Mouse (Mus musculus): ENCODE results near the gene Lmo3.

The Lmo3 gene

GRCm38 (mm10) chr6:138581734-138582505 is at the start of gene Lmo3:
TSS of gene Lmo3 (minus strand) at chr6:138581968.
- DNase-seq (ENCODE audit: inconsistent ontology term) = no peak

DNA sequence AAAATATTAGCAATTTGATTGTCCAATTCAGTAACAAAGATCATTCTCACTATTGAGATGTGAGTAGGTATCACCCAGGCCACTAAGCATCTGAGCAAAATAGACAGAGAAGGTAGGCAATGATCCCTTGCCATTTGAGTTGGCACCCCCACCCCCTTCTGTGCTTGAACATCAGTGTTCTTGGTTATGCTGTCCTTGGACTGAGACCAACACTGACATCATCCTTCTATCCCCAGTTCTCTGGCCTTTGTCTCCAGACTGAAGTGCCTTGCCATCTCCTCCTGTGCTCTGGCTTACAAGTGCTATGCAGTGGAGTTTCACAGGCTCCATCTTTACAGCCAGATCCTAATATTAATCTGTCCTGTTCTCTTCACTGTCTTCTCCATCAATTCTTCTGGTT is 39.0 kb upstream of the Lmo3 start:
- DNase-seq (ENCODE audit: inconsistent ontology term) = no peak

- no peak for DNase-seq (ENCODE audit: inconsistent ontology term)
These were observed 36.6 kb upstream of the Lmo3 start for GRCm38 (mm10) chr6:138618396-138618795.

DNA sequence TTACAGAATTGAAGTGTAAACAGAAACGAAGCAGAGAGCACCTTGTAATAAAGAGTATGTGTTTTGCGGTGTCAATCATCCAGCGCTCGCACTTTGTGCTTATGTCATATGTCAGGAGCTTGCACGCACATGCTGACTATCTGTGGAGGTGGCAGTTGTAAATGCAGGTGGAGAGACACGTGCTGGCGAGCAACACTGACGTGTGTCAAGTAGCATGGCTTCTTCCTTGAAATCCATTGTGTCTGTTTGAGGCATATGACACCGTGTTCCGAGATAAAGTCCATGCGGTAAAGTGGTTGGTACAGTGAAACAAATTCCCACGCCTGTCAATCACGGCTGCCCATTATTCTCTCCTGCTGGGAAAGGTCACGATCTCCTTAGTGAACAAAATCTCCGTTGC is 15.2 kb upstream of the Lmo3 start:
- no peak for DNase-seq (ENCODE audit: inconsistent ontology term)

GRCm38 (mm10) chr6:138595991-138596698 is 14.4 kb upstream of the Lmo3 start:
- DNase-seq (ENCODE audit: inconsistent ontology term) = no peak

DNA sequence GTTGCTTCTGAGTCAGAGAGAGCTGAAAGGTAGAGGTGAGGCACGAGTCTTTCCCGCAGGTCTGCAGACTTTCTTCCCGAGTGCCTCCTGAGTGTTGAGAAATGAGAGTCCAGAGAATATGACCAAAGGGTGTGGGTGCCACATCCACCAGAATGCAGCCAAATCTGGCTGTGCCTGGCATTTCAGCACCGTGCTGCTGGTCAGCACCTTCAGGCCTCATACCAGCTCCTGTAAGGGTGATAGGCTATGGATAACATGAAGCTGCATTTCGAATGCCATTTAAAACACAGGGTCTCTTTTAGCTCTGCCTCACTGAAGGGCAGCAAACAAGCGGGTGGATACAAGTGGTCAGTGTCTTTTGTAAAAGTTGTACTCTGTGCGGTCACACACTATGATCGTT is 1.5 kb upstream of the Lmo3 start:
- DNase-seq (ENCODE audit: inconsistent ontology term) = no peak

DNA sequence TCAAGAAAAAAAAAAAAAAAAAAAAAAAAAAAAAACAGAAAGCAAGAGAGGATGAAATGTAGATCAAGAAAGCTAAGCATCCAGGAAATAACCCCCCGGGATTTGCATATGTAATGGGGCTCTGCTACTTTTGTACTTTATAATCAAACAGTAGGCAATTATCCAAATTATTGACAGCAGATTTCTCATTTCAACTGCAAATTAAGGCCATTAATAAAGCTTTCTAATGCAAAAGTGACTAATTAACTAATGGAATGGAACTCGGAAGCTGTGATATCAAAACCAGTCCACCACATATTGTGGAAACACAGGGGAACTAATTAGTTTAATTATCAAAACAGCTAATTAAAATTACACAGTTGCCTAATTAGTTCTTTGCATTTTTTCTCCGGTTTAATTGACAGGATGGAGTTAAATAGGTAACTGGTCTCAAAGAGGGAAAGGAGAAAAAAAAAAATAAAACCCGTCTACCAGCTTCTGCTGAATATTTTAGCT is 785 bp upstream of the Lmo3 start:
- no peak for DNase-seq (ENCODE audit: inconsistent ontology term)

- no peak for DNase-seq (ENCODE audit: inconsistent ontology term)
These were observed 1.2 kb downstream of the Lmo3 start for GRCm38 (mm10) chr6:138580491-138581076.

DNA sequence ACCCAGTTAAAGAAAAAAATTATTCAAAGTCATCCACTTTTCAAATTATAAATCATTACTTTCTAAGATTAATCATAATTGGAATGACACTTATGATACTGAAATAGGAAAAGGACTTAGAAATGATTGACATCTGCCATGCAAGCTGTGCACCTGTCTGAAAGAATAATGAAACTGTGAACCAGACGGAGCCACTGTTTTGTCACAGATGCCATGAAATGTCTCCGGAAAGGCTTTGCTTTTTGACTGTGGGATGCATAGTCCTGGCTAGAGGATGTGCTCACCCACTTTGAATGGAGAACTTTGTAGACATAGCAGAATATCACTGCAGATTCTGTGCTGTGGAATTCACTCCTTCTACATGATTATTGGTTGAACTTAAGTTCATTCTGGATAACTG is 18.4 kb downstream of the Lmo3 start:
- no peak for DNase-seq (ENCODE audit: inconsistent ontology term)

DNA sequence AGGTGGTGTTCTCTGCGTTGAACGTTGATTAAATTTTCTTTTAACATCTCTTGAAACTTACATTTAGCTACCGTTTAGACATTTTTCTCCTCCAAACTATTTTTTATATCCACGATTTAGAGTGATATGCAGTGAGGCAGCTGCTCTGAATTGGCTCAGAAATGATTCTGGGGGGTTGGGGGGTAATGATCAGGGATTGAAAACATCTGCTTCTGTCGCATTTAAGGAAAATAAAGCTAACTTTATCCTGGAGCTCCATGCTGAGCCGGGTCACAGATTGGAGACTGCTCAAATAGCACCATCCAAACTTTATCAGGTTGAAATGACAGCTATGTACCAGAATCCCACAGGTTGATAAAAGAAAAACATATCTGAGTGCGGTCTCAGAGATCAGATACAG is 29.6 kb downstream of the Lmo3 start:
- no peak for DNase-seq (ENCODE audit: inconsistent ontology term)

GRCm38 (mm10) chr6:138534879-138535278 is 46.9 kb downstream of the Lmo3 start:
- DNase-seq (ENCODE audit: inconsistent ontology term) = no peak

GRCm38 (mm10) chr6:138506642-138507041 is 75.1 kb downstream of the Lmo3 start:
- no peak for DNase-seq (ENCODE audit: inconsistent ontology term)

- DNase-seq (ENCODE audit: inconsistent ontology term) = no peak
These were observed 77.8 kb downstream of the Lmo3 start for GRCm38 (mm10) chr6:138503946-138504345.

DNA sequence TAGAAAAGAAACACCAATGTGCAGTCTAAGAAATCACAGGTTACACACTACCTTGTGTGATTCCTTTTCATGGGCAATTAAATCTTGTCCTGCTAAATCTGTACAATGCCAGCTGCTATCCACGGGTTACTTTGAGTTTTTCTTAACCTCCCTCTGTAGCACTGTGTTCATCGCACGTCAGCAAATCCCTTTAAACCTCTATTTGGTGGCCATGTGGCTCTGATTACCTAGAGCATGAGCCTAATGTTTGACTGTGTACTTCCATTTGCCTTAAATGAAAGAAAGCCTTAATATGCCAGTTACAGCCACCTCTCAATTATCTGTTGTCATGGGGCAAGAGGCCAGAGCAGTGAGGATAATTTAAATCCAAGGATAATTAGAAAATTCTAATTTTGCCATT is 98.9 kb downstream of the Lmo3 start:
- no peak for DNase-seq (ENCODE audit: inconsistent ontology term)

DNA sequence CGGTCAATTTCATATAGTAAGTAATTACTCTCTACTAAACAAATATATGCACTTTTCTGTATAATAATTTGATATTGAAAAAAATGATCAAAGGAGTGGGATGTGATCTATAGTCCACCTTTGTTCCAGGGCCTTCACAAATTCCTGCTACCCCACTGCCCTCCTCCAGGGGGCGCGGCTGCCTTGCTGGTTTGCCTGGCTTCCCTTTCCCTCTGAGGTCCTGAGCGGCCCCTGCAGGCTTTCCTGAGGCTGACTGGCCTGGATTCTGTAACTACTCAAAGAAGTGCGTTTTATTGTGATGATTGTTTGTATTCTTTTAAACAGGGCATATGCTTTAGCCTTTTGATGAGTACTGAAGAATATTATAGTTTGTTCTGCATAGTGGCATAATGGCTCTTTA is 104.2 kb downstream of the Lmo3 start:
- peak; percentile 74 for DNase-seq (ENCODE audit: inconsistent ontology term)

DNA sequence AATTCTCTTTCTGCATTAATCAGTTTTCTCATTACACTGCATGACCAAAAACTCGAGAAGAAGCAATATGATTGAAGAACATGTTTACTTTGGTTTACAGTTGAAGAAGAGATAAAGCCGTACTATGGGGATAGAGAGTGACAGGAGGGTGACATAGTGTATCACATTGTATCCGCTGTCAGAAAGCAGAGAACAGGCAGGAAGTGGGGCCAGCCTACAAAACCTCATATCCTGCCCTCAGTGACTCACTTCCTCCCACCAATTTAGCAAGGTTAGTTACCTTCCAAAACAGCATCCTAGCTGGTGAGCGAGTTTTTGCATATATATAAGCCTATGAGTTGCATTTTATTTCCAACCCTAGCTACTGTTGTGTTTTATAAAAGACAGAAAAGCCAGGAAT is 112.6 kb downstream of the Lmo3 start:
- no peak for DNase-seq (ENCODE audit: inconsistent ontology term)

DNA sequence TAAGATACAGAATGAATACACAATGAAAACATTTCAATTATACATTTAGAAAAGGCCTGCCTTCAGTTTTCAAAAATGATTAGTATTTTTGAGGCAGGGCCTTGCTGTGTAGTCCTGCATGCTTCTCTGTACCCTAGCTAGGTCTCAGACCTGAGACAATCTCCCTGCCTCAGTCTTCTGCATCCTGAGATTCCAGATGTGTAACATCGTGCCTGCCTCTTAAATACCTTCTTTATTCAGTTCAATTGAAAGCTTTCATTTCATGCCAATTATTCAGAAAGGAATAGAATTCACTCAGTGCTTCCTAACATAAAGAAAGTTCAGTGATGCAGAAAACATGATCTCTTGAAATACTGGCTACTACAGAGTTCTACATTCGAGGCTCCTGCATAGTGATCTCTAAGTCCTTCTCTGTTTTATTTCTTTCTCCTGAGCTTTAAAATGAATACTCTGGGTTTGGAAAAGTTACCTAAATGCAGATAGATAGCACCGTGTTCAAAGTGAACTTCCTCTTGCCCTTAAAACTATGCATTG is 137.2 kb downstream of the Lmo3 start:
- no peak for DNase-seq (ENCODE audit: inconsistent ontology term)

DNA sequence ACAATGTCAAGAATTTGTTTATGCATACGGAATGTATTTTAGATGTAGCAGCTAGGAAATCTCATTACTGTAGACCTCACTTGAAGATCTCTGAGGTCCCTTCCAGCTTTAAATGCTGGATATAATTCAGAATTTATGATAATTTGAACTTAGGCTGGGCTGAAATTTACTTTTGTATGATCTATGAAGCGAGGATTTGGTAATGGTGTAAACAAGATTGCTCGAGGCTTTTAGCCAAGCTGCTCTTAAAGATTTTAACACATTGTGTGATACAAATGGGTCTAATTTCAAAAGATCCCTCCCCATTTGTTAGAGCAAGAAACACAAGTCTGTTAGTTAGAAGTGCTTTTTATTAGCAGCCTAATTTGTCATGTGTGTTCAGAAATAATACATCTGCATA is 144.4 kb downstream of the Lmo3 start:
- DNase-seq (ENCODE audit: inconsistent ontology term) = no peak

GRCm38 (mm10) chr6:138436813-138437212 is 145.0 kb downstream of the Lmo3 start:
- no peak for DNase-seq (ENCODE audit: inconsistent ontology term)

GRCm38 (mm10) chr6:138427394-138427793 is 154.4 kb downstream of the Lmo3 start:
- no peak for DNase-seq (ENCODE audit: inconsistent ontology term)

GRCm38 (mm10) chr6:138426894-138427293 is 154.9 kb downstream of the Lmo3 start:
- no peak for DNase-seq (ENCODE audit: inconsistent ontology term)

- DNase-seq (ENCODE audit: inconsistent ontology term) = peak; percentile 9
These were observed 157.1 kb downstream of the Lmo3 start for GRCm38 (mm10) chr6:138424514-138425225.
